Mouse (Mus musculus) heart, postnatal 36 days (tissue): ENCODE data around the gene Tfdp2. TPM values are rescaled to one million over a fixed set of nuclear protein-coding genes. Genes with fewer than 3 reads are reported as not detected.
A peak's percentile ranks its signal among the peaks of the same experiment; 100 is the strongest.

Experiments used
- DNase-seq, 2 experiments: peaks; one replicate each; pipeline ENCODE4 v3.0.0; 2021 to 2022
- intact Hi-C: fragments of 180-260 bp; cut with DNase I; formaldehyde crosslinking; loops from one replicate; pipeline ENCODE4 v1.15.1; 2025
- total RNA-seq, 2 experiments: library from RNA; stranded (reverse); gene quantifications; 2 replicates each; pipeline ENCODE4 v1.2.3; 2021

Tfdp2 gene
- total RNA-seq, 2 experiments from 2014 or later, result 107 to 125 TPM

GRCm38 (mm10) chr9:96220419-96220818, 24.3 kb downstream of the Tfdp2 start:
- intact Hi-C loops, result no loop called here
- no peak for DNase-seq

- DNase-seq, result no peak
- intact Hi-C loops, result no loop called here
Measured at GRCm38 (mm10) chr9:96223302-96223701, 27.2 kb downstream of the Tfdp2 start.

- intact Hi-C loops, result no loop called here
- no peak for DNase-seq
Measured at GRCm38 (mm10) chr9:96228285-96228684, 32.2 kb downstream of the Tfdp2 start.

- intact Hi-C loops, result no loop called here
- no peak for DNase-seq
Measured at GRCm38 (mm10) chr9:96230271-96230670, 34.2 kb downstream of the Tfdp2 start.

GRCm38 (mm10) chr9:96235477-96235876, 39.4 kb downstream of the Tfdp2 start:
- DNase-seq, result no peak
- intact Hi-C loops, result no loop called here

- no peak for DNase-seq
- intact Hi-C loops, result no loop called here
Measured at GRCm38 (mm10) chr9:96237391-96237790, 41.3 kb downstream of the Tfdp2 start.

GRCm38 (mm10) chr9:96238286-96238685, 42.2 kb downstream of the Tfdp2 start:
- DNase-seq, result no peak
- intact Hi-C loops, result no loop called here

GRCm38 (mm10) chr9:96241134-96242097, 45.3 kb downstream of the Tfdp2 start:
- no peak for DNase-seq
- intact Hi-C loops, result no loop called here

- intact Hi-C loops, result no loop called here
- DNase-seq, result no peak
Measured at GRCm38 (mm10) chr9:96243915-96244314, 47.8 kb downstream of the Tfdp2 start.

- intact Hi-C loops, result no loop called here
- DNase-seq, result no peak
Measured at GRCm38 (mm10) chr9:96254812-96255211, 58.7 kb downstream of the Tfdp2 start.

GRCm38 (mm10) chr9:96258478-96258877, 62.4 kb downstream of the Tfdp2 start:
- DNase-seq, result no peak
- intact Hi-C loops, result no loop called here

- intact Hi-C loops, result no loop called here
- peak in 1 of 2 experiments; percentile 7 for DNase-seq
Measured at GRCm38 (mm10) chr9:96259017-96259512, 63.0 kb downstream of the Tfdp2 start.

GRCm38 (mm10) chr9:96259753-96260520, 63.9 kb downstream of the Tfdp2 start:
- DNase-seq, result no peak
- intact Hi-C loops, result no loop called here

GRCm38 (mm10) chr9:96261101-96261500, 65.0 kb downstream of the Tfdp2 start:
- no peak for DNase-seq
- intact Hi-C loops, result no loop called here

- DNase-seq, result no peak
- intact Hi-C loops, result no loop called here
Measured at GRCm38 (mm10) chr9:96261980-96262379, 65.9 kb downstream of the Tfdp2 start.

- intact Hi-C loops, result no loop called here
- DNase-seq, result no peak
Measured at GRCm38 (mm10) chr9:96266793-96267558, 70.9 kb downstream of the Tfdp2 start.

- intact Hi-C loops, result no loop called here
- DNase-seq, result no peak
Measured at GRCm38 (mm10) chr9:96267559-96267948, 71.5 kb downstream of the Tfdp2 start.

- DNase-seq, result no peak
- intact Hi-C loops, result no loop called here
Measured at GRCm38 (mm10) chr9:96269726-96270125, 73.7 kb downstream of the Tfdp2 start.

- intact Hi-C loops, result no loop called here
- DNase-seq, result no peak
Measured at GRCm38 (mm10) chr9:96275543-96275942, 79.5 kb downstream of the Tfdp2 start.

- intact Hi-C loops, result no loop called here
- DNase-seq, result no peak
Measured at GRCm38 (mm10) chr9:96281497-96281896, 85.4 kb downstream of the Tfdp2 start.

GRCm38 (mm10) chr9:96282082-96282481, 86.0 kb downstream of the Tfdp2 start:
- intact Hi-C loops, result no loop called here
- no peak for DNase-seq
